Mouse (Mus musculus) hindbrain, embryonic 10.5 days (tissue): ENCODE measurements around the gene Bcl11b. TPM values are rescaled to one million over a fixed set of nuclear protein-coding genes. Genes with fewer than 3 reads are reported as not detected.

Experiments
- DNase-seq: peaks from one replicate; pipeline ENCODE4 v3.0.0-alpha.2; 2017; ENCODE audit warnings: low spot score
- H3K27ac ChIP-seq: fragments of 300-500 bp; sonication (generic); 2 replicates; pipeline ENCODE4 v1.5.1; 2016; ENCODE audit warnings: mild to moderate bottlenecking, moderate library complexity
- H3K27me3 ChIP-seq: fragments of 300-500 bp; sonication (generic); 2 replicates; pipeline ENCODE4 v1.6.1; 2016; ENCODE audit warnings: mild to moderate bottlenecking; ENCODE audit not compliant: poor library complexity, insufficient read depth, severe bottlenecking
- H3K36me3 ChIP-seq: fragments of 300-500 bp; sonication (generic); 2 replicates; pipeline ENCODE4 v1.6.1; 2016; ENCODE audit warnings: mild to moderate bottlenecking, moderate library complexity
- H3K4me1 ChIP-seq: fragments of 300-500 bp; sonication (generic); replicated peaks from 2 replicates; pipeline ENCODE4 v1.6.1; 2016; ENCODE audit warnings: mild to moderate bottlenecking
- H3K4me3 ChIP-seq: fragments of 300-500 bp; sonication (generic); 2 replicates; pipeline ENCODE4 v1.5.1; 2016; ENCODE audit warnings: mild to moderate bottlenecking, moderate library complexity
- H3K9me3 ChIP-seq: fragments of 300-500 bp; sonication (generic); 2 replicates; pipeline ENCODE4 v1.6.1; 2016; ENCODE audit warnings: mild to moderate bottlenecking, moderate library complexity
- WGBS: fragments of 180-500 bp; shearing (Covaris S2); methylation state at CpG from one replicate; pipeline ENCODE4 v1.1.7; 2016; 5-methylcytosine and 5-hydroxymethylcytosine counted together
- polyA plus RNA-seq: library from polyadenylated mRNA; unstranded; fragments of >200 nt; fragmentation: Nextera tagmentation; extraction: Ambion mirVana; gene quantifications from 2 replicates; pipeline ENCODE4 v1.2.1, GENCODE M21; 2016

Bcl11b gene
- polyA plus RNA-seq, 1 experiment from 2014 or later, result 3.3 TPM

- WGBS, result 78% methylated on average over 7 of the region's 7 CpGs
- peaks cover 20% of the 10 kb centered on the region for H3K27me3 ChIP-seq
- H3K9me3 ChIP-seq, result no peaks in the 10 kb centered on the region
- no peaks in the 10 kb centered on the region for H3K36me3 ChIP-seq
- no peak overlapping the region for H3K4me3 ChIP-seq
- H3K4me1 ChIP-seq, result peaks cover 48% of the 10 kb centered on the region
- peak overlapping the region; percentile 70 for H3K27ac ChIP-seq
- DNase-seq, result no peak
Measured at GRCm38 (mm10) chr12:107890326-107890725, 113.1 kb downstream of the Bcl11b start.

DNA sequence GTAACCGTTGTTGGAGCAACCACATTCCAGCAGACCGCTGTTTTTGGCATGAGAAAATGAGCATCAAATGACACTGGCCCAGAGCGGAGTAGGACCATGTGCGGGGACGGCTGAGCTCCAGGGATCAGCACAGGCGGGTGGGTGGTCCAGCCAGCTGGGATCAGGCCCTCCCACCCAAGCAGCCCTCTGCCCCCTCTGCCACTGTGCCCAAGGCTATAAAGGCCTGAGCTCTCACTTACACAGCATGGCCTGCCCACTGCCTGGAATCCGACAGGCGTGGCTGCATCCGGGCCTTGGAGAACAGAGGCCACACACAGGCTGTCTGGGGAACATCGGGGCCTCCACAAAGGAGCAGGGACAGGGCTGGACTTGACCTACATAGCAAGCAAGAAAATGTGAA lies 113.6 kb downstream of the Bcl11b start:
- H3K27ac ChIP-seq, result peak overlapping the region; percentile 70
- H3K4me1 ChIP-seq, result peaks cover 43% of the 10 kb centered on the region
- H3K4me3 ChIP-seq, result no peak overlapping the region
- H3K36me3 ChIP-seq, result no peaks in the 10 kb centered on the region
- 57% methylated on average over 10 of the region's 10 CpGs for WGBS
- peaks cover 20% of the 10 kb centered on the region for H3K27me3 ChIP-seq
- no peaks in the 10 kb centered on the region for H3K9me3 ChIP-seq
- peak; percentile 50 for DNase-seq

- peak overlapping the region; percentile 53; the same call in 1 of the 2 replicates for H3K27ac ChIP-seq
- WGBS, result 28% methylated on average over 5 of the region's 5 CpGs
- H3K9me3 ChIP-seq, result no peaks in the 10 kb centered on the region
- no peaks in the 10 kb centered on the region for H3K36me3 ChIP-seq
- peaks cover 20% of the 10 kb centered on the region for H3K27me3 ChIP-seq
- H3K4me3 ChIP-seq, result no peak overlapping the region
- peaks cover 51% of the 10 kb centered on the region for H3K4me1 ChIP-seq
- no peak for DNase-seq
Measured at GRCm38 (mm10) chr12:107888646-107889045, 114.8 kb downstream of the Bcl11b start.

GRCm38 (mm10) chr12:107888049-107888448 lies 115.4 kb downstream of the Bcl11b start:
- peaks cover 20% of the 10 kb centered on the region for H3K27me3 ChIP-seq
- 79% methylated on average over 5 of the region's 5 CpGs for WGBS
- H3K27ac ChIP-seq, result 0 out of 2 replicates have a peak overlapping the region, but pooled peaks have one; percentile 53
- no peak overlapping the region for H3K4me3 ChIP-seq
- no peak for DNase-seq
- H3K36me3 ChIP-seq, result no peaks in the 10 kb centered on the region
- peaks cover 57% of the 10 kb centered on the region for H3K4me1 ChIP-seq
- no peaks in the 10 kb centered on the region for H3K9me3 ChIP-seq

DNA sequence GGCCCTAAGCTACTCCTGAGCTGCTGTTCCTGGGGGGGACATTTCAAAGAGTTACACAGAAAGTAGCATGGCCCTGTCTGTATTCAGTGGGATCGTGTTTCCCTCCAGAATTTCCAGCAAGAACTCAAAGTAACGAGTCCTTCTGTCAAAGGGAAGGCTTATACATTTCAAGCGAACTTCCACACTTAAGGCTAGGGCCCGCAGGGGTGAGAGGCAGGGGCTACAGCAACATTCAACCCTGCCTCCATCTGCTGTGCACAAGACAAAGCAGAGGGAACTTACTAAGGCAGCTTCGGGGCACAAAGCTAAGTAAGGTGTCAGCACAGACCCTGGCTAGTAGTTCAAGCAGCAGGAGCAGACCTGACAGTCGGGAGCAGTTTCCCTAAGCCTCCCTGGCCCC lies 115.8 kb downstream of the Bcl11b start:
- Histone ChIP-seq H3K4me3 (no peak overlapping the region), H3K27ac (peak overlapping the region; percentile 45), H3K27me3 (peaks cover 22% of the 10 kb centered on the region), H3K4me1 (peaks cover 60% of the 10 kb centered on the region), H3K9me3 (no peaks in the 10 kb centered on the region), H3K36me3 (no peaks in the 10 kb centered on the region)
- WGBS, result 60% methylated on average over 6 of the region's 6 CpGs
- DNase-seq, result no peak

DNA sequence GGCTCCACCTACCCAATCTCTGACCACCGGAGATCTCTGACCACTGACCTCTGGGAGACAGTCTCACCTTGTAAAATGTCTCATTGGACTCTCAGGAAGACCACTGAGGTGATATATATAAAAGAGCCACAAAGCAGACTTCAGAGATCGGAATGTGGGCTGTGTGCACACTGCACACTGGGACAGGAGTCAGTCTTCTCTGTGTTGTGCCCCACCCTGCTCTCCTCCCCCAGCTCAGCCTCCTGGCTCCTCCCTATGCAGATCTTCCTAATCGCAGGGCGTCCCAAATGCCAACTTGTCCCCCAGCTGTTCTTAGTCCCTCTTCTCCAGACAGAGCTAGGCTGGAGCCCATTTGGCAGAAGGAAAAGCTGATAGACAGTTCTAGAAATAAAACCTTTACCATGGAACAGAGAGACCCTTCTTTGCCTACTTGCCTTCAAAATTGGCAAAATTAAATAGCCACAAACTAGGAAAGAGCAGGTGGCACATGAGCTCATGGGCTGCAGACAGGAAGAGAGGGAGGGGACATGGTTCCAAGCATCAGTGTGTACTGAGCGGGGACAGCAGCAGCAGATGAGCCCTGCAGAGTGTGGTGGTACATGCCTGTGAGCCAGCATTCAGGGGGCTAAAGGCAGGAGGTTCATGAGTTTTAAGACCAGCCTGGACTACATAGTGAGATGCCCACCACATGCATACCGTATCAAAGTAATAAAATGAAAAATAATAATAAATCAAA lies 118.9 kb downstream of the Bcl11b start:
- H3K4me3 ChIP-seq, result no peak overlapping the region
- peaks cover 52% of the 10 kb centered on the region for H3K4me1 ChIP-seq
- 63% methylated on average over 6 of the region's 6 CpGs for WGBS
- H3K36me3 ChIP-seq, result no peaks in the 10 kb centered on the region
- peaks cover 27% of the 10 kb centered on the region for H3K27me3 ChIP-seq
- no peaks in the 10 kb centered on the region for H3K9me3 ChIP-seq
- no peak for DNase-seq
- H3K27ac ChIP-seq, result peak overlapping the region; percentile 29

DNA sequence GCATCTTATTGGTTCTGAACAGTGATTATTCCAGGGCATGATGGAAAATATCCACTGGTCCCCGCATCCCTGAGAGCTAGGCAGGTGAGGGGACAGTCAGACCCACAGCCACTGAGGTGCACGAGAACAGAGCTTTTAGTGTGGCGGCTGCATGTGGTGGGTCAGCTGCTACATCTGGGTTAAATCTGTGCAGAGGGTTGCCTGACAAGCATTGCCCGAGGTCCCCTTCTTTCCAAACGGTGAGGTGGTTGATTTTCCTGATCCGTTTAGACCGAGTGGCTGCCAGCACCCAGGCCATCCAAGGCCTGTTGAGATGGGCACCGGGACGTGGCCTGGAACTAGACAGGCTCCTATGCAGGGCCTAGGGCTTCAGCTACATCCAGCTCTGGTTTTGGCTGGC lies 121.7 kb downstream of the Bcl11b start:
- DNase-seq, result no peak
- peaks cover 16% of the 10 kb centered on the region for H3K27me3 ChIP-seq
- peaks cover 4% of the 10 kb centered on the region; the same call in 1 of the 2 replicates for H3K9me3 ChIP-seq
- WGBS, result 87% methylated on average over 9 of the region's 9 CpGs
- H3K4me1 ChIP-seq, result peaks cover 27% of the 10 kb centered on the region
- H3K27ac ChIP-seq, result no peak overlapping the region
- H3K4me3 ChIP-seq, result no peak overlapping the region
- no peaks in the 10 kb centered on the region for H3K36me3 ChIP-seq

DNA sequence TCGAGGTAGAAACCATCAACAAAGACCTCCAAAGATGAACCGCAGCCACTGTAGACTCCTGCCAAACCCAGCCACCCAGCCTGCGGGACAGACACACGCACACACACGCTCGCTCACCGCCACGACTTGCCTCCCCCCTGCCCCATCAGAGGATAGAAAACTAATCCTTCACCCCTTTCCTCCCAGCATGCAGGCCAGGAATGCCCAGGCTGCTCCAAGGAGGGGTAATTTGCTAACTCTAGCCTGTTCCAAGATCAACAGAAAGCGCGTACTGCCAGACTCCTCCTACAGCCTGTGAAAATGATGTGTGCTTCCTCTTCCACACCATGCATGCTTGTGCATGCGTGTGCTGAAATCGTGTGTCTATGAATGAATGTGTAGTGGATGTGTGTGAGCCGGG lies 122.7 kb downstream of the Bcl11b start:
- no peak for DNase-seq
- H3K36me3 ChIP-seq, result no peaks in the 10 kb centered on the region
- no peak overlapping the region for H3K27ac ChIP-seq
- H3K4me3 ChIP-seq, result no peak overlapping the region
- H3K9me3 ChIP-seq, result peaks cover 6% of the 10 kb centered on the region; the same call in 1 of the 2 replicates
- peaks cover 27% of the 10 kb centered on the region for H3K4me1 ChIP-seq
- WGBS, result 85% methylated on average over 13 of the region's 13 CpGs
- peaks cover 7% of the 10 kb centered on the region for H3K27me3 ChIP-seq

DNA sequence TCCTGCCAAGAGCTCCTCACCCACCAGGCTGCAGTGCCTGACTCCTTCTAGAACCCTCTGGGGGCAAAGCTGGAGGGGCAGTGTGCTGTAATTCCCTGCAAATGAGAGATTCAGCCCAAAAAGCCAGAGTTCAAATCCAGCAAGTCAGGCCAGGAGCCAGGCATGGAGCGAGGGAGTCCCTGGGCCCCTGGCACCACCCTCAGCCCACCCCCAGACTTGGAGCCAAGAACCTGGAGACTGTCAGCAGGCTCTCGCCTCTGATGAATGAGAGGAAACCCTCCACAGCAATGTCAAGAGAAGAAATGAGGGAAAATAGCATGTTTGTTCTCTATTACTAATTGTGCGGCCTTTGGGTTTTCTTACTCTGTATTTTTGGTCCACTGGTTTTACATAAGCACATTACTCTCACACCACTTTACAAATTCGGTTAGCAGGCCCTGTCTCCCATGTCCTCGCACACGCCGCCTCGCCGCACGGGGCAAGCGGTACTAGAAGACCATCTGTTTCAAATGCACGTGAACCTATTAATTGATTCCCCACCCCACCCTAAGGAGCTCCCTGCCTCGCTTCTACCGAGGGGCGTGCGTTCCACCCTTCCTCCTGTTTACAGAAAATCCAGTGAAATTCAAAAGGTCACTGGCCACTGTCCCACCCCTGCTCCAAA lies 124.2 kb downstream of the Bcl11b start:
- H3K4me3 ChIP-seq, result no peak overlapping the region
- WGBS, result 87% methylated on average over 16 of the region's 16 CpGs
- H3K27me3 ChIP-seq, result peaks cover 7% of the 10 kb centered on the region
- 0 out of 2 replicates have a peak overlapping the region, but pooled peaks have one; percentile 42 for H3K27ac ChIP-seq
- DNase-seq, result no peak
- H3K4me1 ChIP-seq, result peaks cover 19% of the 10 kb centered on the region
- no peaks in the 10 kb centered on the region for H3K36me3 ChIP-seq
- H3K9me3 ChIP-seq, result peaks cover 6% of the 10 kb centered on the region; the same call in 1 of the 2 replicates

GRCm38 (mm10) chr12:107876237-107876636 lies 127.2 kb downstream of the Bcl11b start:
- no peaks in the 10 kb centered on the region; the same call in 1 of the 2 replicates for H3K27me3 ChIP-seq
- H3K4me3 ChIP-seq, result no peak overlapping the region
- peaks cover 6% of the 10 kb centered on the region; the same call in 1 of the 2 replicates for H3K9me3 ChIP-seq
- no peak for DNase-seq
- no peaks in the 10 kb centered on the region for H3K36me3 ChIP-seq
- no peaks in the 10 kb centered on the region for H3K4me1 ChIP-seq
- WGBS, result 91% methylated on average over 9 of the region's 9 CpGs
- no peak overlapping the region for H3K27ac ChIP-seq

- Histone ChIP-seq H3K27me3 (no peaks in the 10 kb centered on the region; the same call in 1 of the 2 replicates), H3K4me1 (no peaks in the 10 kb centered on the region), H3K9me3 (peaks cover 6% of the 10 kb centered on the region; the same call in 1 of the 2 replicates), H3K36me3 (no peaks in the 10 kb centered on the region), H3K27ac (no peak overlapping the region), H3K4me3 (no peak overlapping the region)
- DNase-seq, result no peak
- 94% methylated on average over 27 of the region's 27 CpGs for WGBS
Measured at GRCm38 (mm10) chr12:107874467-107875142, 128.8 kb downstream of the Bcl11b start.

GRCm38 (mm10) chr12:107869526-107870050 lies 133.8 kb downstream of the Bcl11b start:
- Histone ChIP-seq H3K4me1 (no peaks in the 10 kb centered on the region), H3K27ac (no peak overlapping the region), H3K27me3 (no peaks in the 10 kb centered on the region), H3K9me3 (no peaks in the 10 kb centered on the region), H3K36me3 (no peaks in the 10 kb centered on the region), H3K4me3 (no peak overlapping the region)
- no peak for DNase-seq
- WGBS, result 85% methylated on average over 20 of the region's 20 CpGs
